In the genomic region with DNA sequence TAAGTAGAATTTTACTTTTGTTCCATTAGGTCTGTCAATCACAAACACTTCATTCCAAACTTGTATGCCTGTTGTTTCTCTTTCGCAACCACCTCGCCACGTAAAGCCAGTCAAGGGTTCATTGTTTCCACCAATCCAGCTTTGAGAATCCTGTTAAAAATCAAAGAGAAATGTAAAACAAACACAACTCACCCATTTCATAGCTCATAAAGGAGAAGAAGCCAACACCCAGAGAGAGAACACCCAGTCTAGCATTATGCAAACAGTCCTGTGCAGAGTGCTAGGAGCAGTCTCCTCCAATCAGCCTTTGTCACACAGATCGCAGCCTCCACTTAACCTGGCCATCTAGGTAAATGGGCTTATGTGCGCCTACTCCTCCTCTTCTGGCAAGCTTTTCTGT, we compare ENCODE assay signal across 21 mouse cellular contexts. TPM values are rescaled to one million over a fixed set of nuclear protein-coding genes. Genes with fewer than 3 reads are reported as not detected.
DNase-seq lines count a peak whose midpoint lies in the region; ATAC-seq and TF ChIP-seq lines count a peak whose summit lies in the region.
"Had no signal": no experiment of that assay in that cellular context is flagged by ENCODE, and none has a peak within 500 bp of the region (broad histone marks: within the 10 kb centered on the region; RNA-seq: fewer than 3 reads in every experiment).

No protein-coding gene starts in this region.

- 68% methylated on average over 5 of the region's 5 CpGs for whole genome bisulfite sequencing in intestine, postnatal 0 days
- 82% methylated on average over 5 of the region's 5 CpGs for WGBS in intestine, embryonic 16.5 days
- 62% methylated on average over 5 of the region's 5 CpGs for WGBS in lung, embryonic 15.5 days
- 72% methylated on average over 5 of the region's 5 CpGs for WGBS in lung, adult 2 months
- 58% methylated on average over 5 of the region's 5 CpGs for WGBS in stomach, postnatal 0 days

- no peak for TF ChIP-seq CTCF in intestine, postnatal 0 days (IDR thresholded peaks at IDR 0.05; ENCODE audit: low read depth)
- TF ChIP-seq CTCF in lung, adult 2 months (IDR thresholded peaks at IDR 0.05; ENCODE audit: insufficient read depth, low read length), result no peak
- TF ChIP-seq CTCF in stomach, postnatal 0 days (IDR thresholded peaks at IDR 0.05; ENCODE audit: low read depth), result no peak

- TF ChIP-seq EP300 in stomach, postnatal 0 days (optimal IDR thresholded peaks at IDR 0.05), result no peak

- no peaks in the 10 kb centered on the region for H3K27me3 ChIP-seq in intestine, postnatal 0 days (replicated peaks; ENCODE audit: control insufficient read depth, insufficient read depth, low read length)
- H3K27me3 ChIP-seq in intestine, embryonic 16.5 days (replicated peaks; ENCODE audit: control insufficient read depth, insufficient read depth, low read length), result no peaks in the 10 kb centered on the region
- H3K27me3 ChIP-seq in lung, embryonic 15.5 days, result no peaks in the 10 kb centered on the region
- no peaks in the 10 kb centered on the region for H3K27me3 ChIP-seq in stomach, postnatal 0 days (ENCODE audit: control insufficient read depth, insufficient read depth, low read length)
- H3K27me3 ChIP-seq: forebrain, embryonic 13.5 days; heart, embryonic 15.5 days had no signal

- H3K27ac ChIP-seq in intestine, postnatal 0 days (ENCODE audit: low read depth, low read length), result no peak overlapping the region
- no peak overlapping the region for H3K27ac ChIP-seq in intestine, embryonic 16.5 days (ENCODE audit: low read length)
- H3K27ac ChIP-seq in lung, embryonic 15.5 days, result 0 out of 2 replicates have a peak overlapping the region, but pooled peaks have one; percentile 15
- H3K27ac ChIP-seq in stomach, postnatal 0 days (replicated peaks), result no peak overlapping the region
- H3K27ac ChIP-seq: embryonic facial prominence, embryonic 10.5 days; forebrain, embryonic 13.5 days; heart, adult 2 months; heart, embryonic 15.5 days had no signal

- H3K4me1 ChIP-seq in intestine, postnatal 0 days (replicated peaks; ENCODE audit: control insufficient read depth, insufficient read depth, low read length), result no peaks in the 10 kb centered on the region
- no peaks in the 10 kb centered on the region for H3K4me1 ChIP-seq in intestine, embryonic 16.5 days (ENCODE audit: control insufficient read depth, insufficient read depth, low read length)
- peaks cover 10% of the 10 kb centered on the region for H3K4me1 ChIP-seq in lung, embryonic 15.5 days
- H3K4me1 ChIP-seq in lung, adult 2 months (ENCODE audit: control insufficient read depth, insufficient read depth, low read length), result no peaks in the 10 kb centered on the region
- H3K4me1 ChIP-seq in stomach, postnatal 0 days (replicated peaks; ENCODE audit: control insufficient read depth, insufficient read depth), result no peaks in the 10 kb centered on the region
- H3K4me1 ChIP-seq: embryonic facial prominence, embryonic 10.5 days; forebrain, embryonic 13.5 days; heart, embryonic 15.5 days had no signal

- no peak for TF ChIP-seq POLR2A in lung, adult 2 months (IDR thresholded peaks at IDR 0.05; ENCODE audit: borderline replicate concordance, extremely low read depth, low read depth, low read length)

- no peak overlapping the region for H3K9ac ChIP-seq in intestine, postnatal 0 days (ENCODE audit: low read depth, low read length)
- H3K9ac ChIP-seq in intestine, embryonic 16.5 days (ENCODE audit: low read depth, low read length), result no peak overlapping the region
- no peak overlapping the region for H3K9ac ChIP-seq in lung, embryonic 15.5 days
- H3K9ac ChIP-seq in stomach, postnatal 0 days (ENCODE audit: low read length), result no peak overlapping the region
- H3K9ac ChIP-seq: forebrain, embryonic 13.5 days; forebrain, postnatal 0 days; heart, embryonic 15.5 days had no signal

- H3K36me3 ChIP-seq in intestine, postnatal 0 days (ENCODE audit: control insufficient read depth, insufficient read depth), result peaks cover 48% of the 10 kb centered on the region
- peaks cover 6% of the 10 kb centered on the region; the same call in 1 of the 2 replicates for H3K36me3 ChIP-seq in intestine, embryonic 16.5 days (ENCODE audit: control insufficient read depth, insufficient read depth, low read length)
- H3K36me3 ChIP-seq in lung, embryonic 15.5 days, result peaks cover 34% of the 10 kb centered on the region
- peaks cover 4% of the 10 kb centered on the region for H3K36me3 ChIP-seq in stomach, postnatal 0 days (ENCODE audit: control insufficient read depth, insufficient read depth, low read length)

- no peak for DNase-seq in lung, adult 2 months
- peak; percentile 41 for DNase-seq in lung, postnatal 25 days (ENCODE audit: low spot score)
- no peak for DNase-seq in stomach, postnatal 0 days (ENCODE audit: low spot score)
- no peak for DNase-seq in kidney, adult 9 months
- DNase-seq: adrenal gland, postnatal 14 days; B cell, adult 2 months; cerebellum, adult 18-20 months; cerebellum, adult 9-11 months; forebrain, postnatal 0 days; gastrocnemius, postnatal 14 days; heart, adult 2 months; heart, postnatal 14 days had no signal

- H3K4me2 ChIP-seq in intestine, postnatal 0 days (replicated peaks; ENCODE audit: low read depth), result no peak overlapping the region
- H3K4me2 ChIP-seq in intestine, embryonic 16.5 days (ENCODE audit: low read depth, low read length), result no peak overlapping the region
- no peak overlapping the region for H3K4me2 ChIP-seq in lung, embryonic 15.5 days
- no peak overlapping the region for H3K4me2 ChIP-seq in stomach, postnatal 0 days (replicated peaks; ENCODE audit: low read depth)
- H3K4me2 ChIP-seq: forebrain, embryonic 13.5 days; heart, embryonic 11.5 days; heart, embryonic 15.5 days had no signal

- H3K4me3 ChIP-seq in intestine, postnatal 0 days (ENCODE audit: low read depth, low read length), result no peak overlapping the region
- no peak overlapping the region for H3K4me3 ChIP-seq in intestine, embryonic 16.5 days (ENCODE audit: low read length)
- H3K4me3 ChIP-seq in lung, embryonic 15.5 days, result no peak overlapping the region
- H3K4me3 ChIP-seq in lung, adult 2 months (replicated peaks; ENCODE audit: extremely low read depth, low read depth, low read length), result no peak overlapping the region
- no peak overlapping the region for H3K4me3 ChIP-seq in stomach, postnatal 0 days (ENCODE audit: low read depth, low read length)
- H3K4me3 ChIP-seq: embryonic facial prominence, embryonic 10.5 days; forebrain, embryonic 13.5 days; heart, adult 2 months; heart, embryonic 15.5 days had no signal

- no peaks in the 10 kb centered on the region for H3K9me3 ChIP-seq in intestine, postnatal 0 days (ENCODE audit: control insufficient read depth)
- H3K9me3 ChIP-seq in intestine, embryonic 16.5 days (ENCODE audit: control insufficient read depth, low read length), result no peaks in the 10 kb centered on the region
- no peaks in the 10 kb centered on the region for H3K9me3 ChIP-seq in lung, embryonic 15.5 days
- no peaks in the 10 kb centered on the region for H3K9me3 ChIP-seq in stomach, postnatal 0 days (ENCODE audit: control insufficient read depth, low read length)
- H3K9me3 ChIP-seq: embryonic facial prominence, embryonic 10.5 days; forebrain, embryonic 13.5 days; G1E; heart, embryonic 15.5 days had no signal

- peak; percentile 48; the same call in 1 of the 2 replicates for ATAC-seq in intestine, postnatal 0 days
- ATAC-seq in intestine, embryonic 16.5 days, result no peak
- ATAC-seq in lung, embryonic 15.5 days (ENCODE audit: borderline replicate concordance, extremely low read depth, low FRiP score, low TSS enrichment), result no peak
- peak; percentile 84 for ATAC-seq in stomach, postnatal 0 days (ENCODE audit: low FRiP score, low TSS enrichment)
- ATAC-seq: CD4-positive, CD25-positive, alpha-beta regulatory T cell, adult 4 months; forebrain, embryonic 13.5 days; forebrain, postnatal 0 days had no signal

RNA-seq across cellular contexts. Expression of a gene that starts 30.9 kb away (rescaled TPM):
- 110 and 112 TPM in 2 replicates for polyA plus RNA-seq in intestine, postnatal 0 days (2015; fragmentation: Nextera tagmentation; extraction: Ambion mirVana)
- 45.6 and 48.7 TPM in 2 replicates for polyA plus RNA-seq in intestine, embryonic 16.5 days (2015; fragmentation: Nextera tagmentation; extraction: Ambion mirVana)
- polyA plus RNA-seq in lung, embryonic 15.5 days (2015; fragmentation: Nextera tagmentation; extraction: Ambion mirVana), result 35.8 and 38.3 TPM in 2 replicates
- 8.0 and 10.7 TPM in 2 replicates for polyA plus RNA-seq in lung, adult 2 months (2012; rRNA removed)
- polyA plus RNA-seq in stomach, postnatal 0 days (2015; fragmentation: Nextera tagmentation; extraction: Ambion mirVana), result 22.6 and 25.2 TPM in 2 replicates

Comparison
In these comparisons a context has a peak if more than half of its experiments do, and no peak if none do; other contexts are left out.
1. ATAC-seq: peak in intestine, postnatal 0 days (single experiment) and stomach, postnatal 0 days (single experiment); none in intestine, embryonic 16.5 days (single experiment) and lung, embryonic 15.5 days (single experiment).